Mouse (Mus musculus): ENCODE measurements around the gene Dip2b.

Gene Dip2b

GRCm38 (mm10) chr15:100089645-100090053 lies 51.2 kb downstream of the Dip2b start:
- no peak for DNase-seq

- no peak for DNase-seq
These were observed 53.4 kb downstream of the Dip2b start for GRCm38 (mm10) chr15:100091818-100092217.

GRCm38 (mm10) chr15:100092258-100092657 lies 53.8 kb downstream of the Dip2b start:
- peak; percentile 44 for DNase-seq

GRCm38 (mm10) chr15:100096587-100097428 lies 58.3 kb downstream of the Dip2b start:
- DNase-seq = no peak

- DNase-seq = no peak
These were observed 61.9 kb downstream of the Dip2b start for GRCm38 (mm10) chr15:100100336-100100735.

- DNase-seq = no peak
These were observed 62.7 kb downstream of the Dip2b start for GRCm38 (mm10) chr15:100101206-100101605.

GRCm38 (mm10) chr15:100104126-100104525 lies 65.7 kb downstream of the Dip2b start:
- DNase-seq = no peak

GRCm38 (mm10) chr15:100108071-100108782 lies 69.8 kb downstream of the Dip2b start:
- DNase-seq = no peak

GRCm38 (mm10) chr15:100109916-100110315 lies 71.5 kb downstream of the Dip2b start:
- DNase-seq = no peak

GRCm38 (mm10) chr15:100111891-100112290 lies 73.4 kb downstream of the Dip2b start:
- no peak for DNase-seq

- no peak for DNase-seq
These were observed 74.0 kb downstream of the Dip2b start for GRCm38 (mm10) chr15:100112309-100112966.

GRCm38 (mm10) chr15:100113343-100114275 lies 75.1 kb downstream of the Dip2b start:
- DNase-seq = no peak

GRCm38 (mm10) chr15:100115416-100115815 lies 77.0 kb downstream of the Dip2b start:
- DNase-seq = no peak

- no peak for DNase-seq
These were observed 77.9 kb downstream of the Dip2b start for GRCm38 (mm10) chr15:100116325-100116724.

GRCm38 (mm10) chr15:100119225-100119788 lies 80.8 kb downstream of the Dip2b start:
- DNase-seq = no peak

- DNase-seq = no peak
These were observed 83.0 kb downstream of the Dip2b start for GRCm38 (mm10) chr15:100121437-100121836.

- no peak for DNase-seq
These were observed 85.4 kb downstream of the Dip2b start for GRCm38 (mm10) chr15:100123867-100124266.

GRCm38 (mm10) chr15:100125245-100125644 lies 86.8 kb downstream of the Dip2b start:
- no peak for DNase-seq

- DNase-seq = peak; percentile 80
These were observed 88.1 kb downstream of the Dip2b start for GRCm38 (mm10) chr15:100126456-100127107.

GRCm38 (mm10) chr15:100129151-100129790 lies 90.8 kb downstream of the Dip2b start:
- DNase-seq = no peak

- DNase-seq = no peak
These were observed 101.2 kb downstream of the Dip2b start for GRCm38 (mm10) chr15:100139665-100140064.
